Mouse (Mus musculus) liver, adult 2 months (tissue): ENCODE results near the gene BC030499.

Experiments used
- CTCF ChIP-seq: fragments of 200-500 bp; IDR thresholded peaks from 2 replicates; pipeline ENCODE4 v1.5.1; 2011; ENCODE audit warnings: low read depth, low read length, control low read depth
- POLR2A ChIP-seq: fragments of 200-500 bp; IDR thresholded peaks from 2 replicates; pipeline ENCODE4 v1.6.1; 2011; ENCODE audit warnings: low read length, control low read depth; ENCODE audit not compliant: insufficient read depth; ENCODE audit errors: extremely low read depth

- TF ChIP-seq CTCF (no peak), POLR2A (no peak)
These were observed 43.4 kb downstream of the BC030499 start for GRCm38 (mm10) chr11:78333992-78334391.
